7 mouse cellular contexts compared by ENCODE assay signal in genomic region chr12:18610581-18610980, GRCm38 (mm10).
DNase-seq lines count a peak whose midpoint lies in the region; ATAC-seq and TF ChIP-seq lines count a peak whose summit lies in the region.
"Not testable (repeated sequence)": the region's sequence is repeated elsewhere in the genome, so short reads cannot be mapped to it uniquely, and the experiment has no call there.

No protein-coding gene starts in this region.

- peak overlapping the region; percentile 64 for H3K4me2 ChIP-seq in hindbrain, embryonic 15.5 days
- H3K4me2 ChIP-seq in midbrain, postnatal 0 days (ENCODE audit: low read depth, low read length, poor library complexity, severe bottlenecking): peak overlapping the region; percentile 50
- H3K4me2 ChIP-seq in stomach, embryonic 15.5 days: peak overlapping the region; percentile 69

- peak; percentile 25 for DNase-seq in embryonic facial prominence, embryonic 10.5 days (ENCODE audit: low spot score)
- DNase-seq in gastrocnemius, adult 2 months; layer of hippocampus, adult 2 months (ENCODE audit: low spot score in 2 of 2); midbrain, postnatal 0 days (ENCODE audit: low spot score): not testable (repeated sequence)
- DNase-seq in lung, adult 2 months: peak; percentile 2

- not testable (repeated sequence) for ATAC-seq in hindbrain, embryonic 15.5 days (ENCODE audit: low FRiP score, low read depth); midbrain, postnatal 0 days (ENCODE audit: low FRiP score); stomach, embryonic 15.5 days (ENCODE audit: insufficient read depth, low FRiP score, low read depth)

- peak overlapping the region; percentile 60 for H3K9ac ChIP-seq in hindbrain, embryonic 15.5 days
- not testable (repeated sequence) for H3K9ac ChIP-seq in midbrain, postnatal 0 days (replicated peaks; ENCODE audit: low read length, poor library complexity, severe bottlenecking); stomach, embryonic 15.5 days

- not testable (repeated sequence) for H3K36me3 ChIP-seq in embryonic facial prominence, embryonic 10.5 days (replicated peaks); hindbrain, embryonic 15.5 days; midbrain, postnatal 0 days (ENCODE audit: insufficient read depth, low read length); stomach, embryonic 15.5 days

- peak overlapping the region; percentile 69 for H3K4me3 ChIP-seq in embryonic facial prominence, embryonic 10.5 days
- peak overlapping the region; percentile 71 for H3K4me3 ChIP-seq in gastrocnemius, adult 2 months
- peak overlapping the region; percentile 74 for H3K4me3 ChIP-seq in hindbrain, embryonic 15.5 days
- H3K4me3 ChIP-seq in layer of hippocampus, adult 2 months: peak overlapping the region; percentile 50
- not testable (repeated sequence) for H3K4me3 ChIP-seq in lung, adult 2 months (replicated peaks; ENCODE audit: extremely low read depth, low read depth, low read length)
- H3K4me3 ChIP-seq in midbrain, postnatal 0 days (ENCODE audit: low read depth, low read length): peak overlapping the region; percentile 47
- peak overlapping the region; percentile 63 for H3K4me3 ChIP-seq in stomach, embryonic 15.5 days (replicated peaks)

- not testable (repeated sequence) for TF ChIP-seq POLR2A in lung, adult 2 months (IDR thresholded peaks at IDR 0.05; ENCODE audit: borderline replicate concordance, extremely low read depth, low read depth, low read length)

- not testable (repeated sequence) for TF ChIP-seq CTCF in gastrocnemius, adult 2 months (IDR thresholded peaks at IDR 0.05); layer of hippocampus, adult 2 months (conservative IDR thresholded peaks at IDR 0.05); lung, adult 2 months (IDR thresholded peaks at IDR 0.05; ENCODE audit: insufficient read depth, low read length); midbrain, postnatal 0 days (IDR thresholded peaks at IDR 0.05)

- H3K4me1 ChIP-seq in embryonic facial prominence, embryonic 10.5 days; hindbrain, embryonic 15.5 days (replicated peaks); lung, adult 2 months (ENCODE audit: control insufficient read depth, insufficient read depth, low read length); midbrain, postnatal 0 days (ENCODE audit: insufficient read depth, low read length); stomach, embryonic 15.5 days: not testable (repeated sequence)

- intact Hi-C loops in gastrocnemius, adult 2 months (cut with DNase I): not testable (repeated sequence)

- peak overlapping the region; percentile 90 for H3K27ac ChIP-seq in embryonic facial prominence, embryonic 10.5 days (replicated peaks)
- not testable (repeated sequence) for H3K27ac ChIP-seq in gastrocnemius, adult 2 months; hindbrain, embryonic 15.5 days (replicated peaks); layer of hippocampus, adult 2 months; midbrain, postnatal 0 days (ENCODE audit: low read depth, low read length); stomach, embryonic 15.5 days

- 2% methylated on average over 24 of the region's 24 CpGs for WGBS in embryonic facial prominence, embryonic 10.5 days
- WGBS in hindbrain, embryonic 15.5 days: 2% methylated on average over 24 of the region's 24 CpGs
- under 1% methylated on average over 24 of the region's 24 CpGs for whole genome bisulfite sequencing in lung, adult 2 months
- WGBS in midbrain, postnatal 0 days: 3% methylated on average over 24 of the region's 24 CpGs
- under 1% methylated on average over 24 of the region's 24 CpGs for WGBS in stomach, embryonic 15.5 days

- H3K9me3 ChIP-seq in embryonic facial prominence, embryonic 10.5 days: peaks cover 19% of the 10 kb centered on the region
- not testable (repeated sequence) for H3K9me3 ChIP-seq in hindbrain, embryonic 15.5 days; midbrain, postnatal 0 days (ENCODE audit: low read length); stomach, embryonic 15.5 days

- not testable (repeated sequence) for H3K27me3 ChIP-seq in embryonic facial prominence, embryonic 10.5 days (replicated peaks; ENCODE audit: low read depth, poor library complexity, severe bottlenecking); hindbrain, embryonic 15.5 days; midbrain, postnatal 0 days (ENCODE audit: insufficient read depth, low read length); stomach, embryonic 15.5 days (replicated peaks)
